Mouse (Mus musculus) limb, embryonic 14.5 days (tissue): ENCODE results near the gene Ercc2. TPM values are rescaled to one million over a fixed set of nuclear protein-coding genes. Genes with fewer than 3 reads are reported as not detected.

Source experiments
- ATAC-seq: fragments of 200-750 bp; cut with Nextera tagmentation; 2 replicates; pipeline ENCODE4 v1.8.0; 2017; ENCODE audit warnings: low read depth, moderate number of reproducible peaks, moderate TSS enrichment; ENCODE audit not compliant: low FRiP score
- DNase-seq: peaks from one replicate; pipeline ENCODE4 v3.0.0-alpha.2; 2015; ENCODE audit warnings: low spot score
- H3K27ac ChIP-seq: fragments of 300-500 bp; sonication (generic); replicated peaks from 2 replicates; pipeline ENCODE4 v1.5.1; 2014; ENCODE audit warnings: low read depth, mild to moderate bottlenecking, low read length, moderate library complexity, mixed read lengths
- H3K27me3 ChIP-seq: fragments of 300-500 bp; sonication (generic); 2 replicates; pipeline ENCODE4 v1.6.1; 2014; ENCODE audit warnings: low read length, mixed read lengths; ENCODE audit not compliant: control insufficient read depth, insufficient read depth
- H3K36me3 ChIP-seq: fragments of 300-500 bp; sonication (generic); 2 replicates; pipeline ENCODE4 v1.6.1; 2014; ENCODE audit warnings: mild to moderate bottlenecking, low read length, moderate library complexity, mixed read lengths; ENCODE audit not compliant: control insufficient read depth, insufficient read depth
- H3K4me1 ChIP-seq: fragments of 300-500 bp; sonication (generic); 2 replicates; pipeline ENCODE4 v1.6.1; 2014; ENCODE audit warnings: antibody characterized with exemption, low read length, mixed read lengths; ENCODE audit not compliant: control insufficient read depth, insufficient read depth
- H3K4me2 ChIP-seq: fragments of 300-500 bp; sonication (generic); replicated peaks from 2 replicates; pipeline ENCODE4 v1.6.1; 2014; ENCODE audit warnings: low read depth, mild to moderate bottlenecking, low read length, moderate library complexity; ENCODE audit not compliant: severe bottlenecking
- H3K4me3 ChIP-seq: fragments of 300-500 bp; sonication (generic); replicated peaks from 2 replicates; pipeline ENCODE4 v1.5.1; 2014; ENCODE audit warnings: low read length
- H3K9ac ChIP-seq: fragments of 300-500 bp; sonication (generic); 2 replicates; pipeline ENCODE4 v1.6.1; 2014; ENCODE audit warnings: mild to moderate bottlenecking, low read depth, low read length, moderate library complexity; ENCODE audit not compliant: severe bottlenecking
- H3K9me3 ChIP-seq: fragments of 300-500 bp; sonication (generic); 2 replicates; pipeline ENCODE4 v1.6.1; 2016; ENCODE audit warnings: low read length; ENCODE audit not compliant: control insufficient read depth
- POLR2A ChIP-seq: fragments of 200-500 bp; IDR thresholded peaks from 2 replicates; pipeline ENCODE4 v1.8.0; 2012; ENCODE audit warnings: inconsistent platforms, mild to moderate bottlenecking, moderate library complexity, borderline replicate concordance; ENCODE audit not compliant: insufficient read depth, insufficient read length; ENCODE audit errors: extremely low read depth
- WGBS: fragments of 180-500 bp; shearing (Covaris S2); extraction: QIAGEN DNeasy Blood & Tissue Kit; methylation state at CpG from one replicate; pipeline ENCODE4 v1.1.7; 2014; 5-methylcytosine and 5-hydroxymethylcytosine counted together
- polyA plus RNA-seq, 2 experiments: library from polyadenylated mRNA; depleted of rRNA in 1 of 2; stranded (reverse) in 1 of 2; unstranded in 1 of 2; fragments of >200 nt; fragmentation: Nextera tagmentation in 1 of 2; extraction: Ambion mirVana in 1 of 2; gene quantifications; 2 replicates each; pipeline versions ENCODE4 v1.2.1 to v1.2.3; 2012 to 2014

The Ercc2 gene
- polyA plus RNA-seq, 2 experiments, result 11.3 to 58.1 TPM

GRCm38 (mm10) chr7:19338596-19338995, 43.2 kb upstream of the Ercc2 start:
- Histone ChIP-seq H3K9me3 (no peaks in the 10 kb centered on the region), H3K4me3 (no peak overlapping the region), H3K4me1 (peaks cover 12% of the 10 kb centered on the region; the same call in 1 of the 2 replicates), H3K36me3 (no peaks in the 10 kb centered on the region), H3K27me3 (peaks cover 7% of the 10 kb centered on the region; the same call in 1 of the 2 replicates), H3K4me2 (no peak overlapping the region), H3K9ac (no peak overlapping the region), H3K27ac (no peak overlapping the region)
- DNase-seq, result no peak
- TF ChIP-seq POLR2A, result no peak
- ATAC-seq, result no peak
- 65% methylated on average over 7 of the region's 7 CpGs for WGBS

GRCm38 (mm10) chr7:19341250-19341649, 40.6 kb upstream of the Ercc2 start:
- ATAC-seq (no peak), DNase-seq (no peak)
- Histone ChIP-seq H3K4me3 (peak overlapping the region; percentile 46), H3K27ac (no peak overlapping the region), H3K4me1 (peaks cover 23% of the 10 kb centered on the region), H3K36me3 (no peaks in the 10 kb centered on the region; the same call in 1 of the 2 replicates), H3K4me2 (peak overlapping the region; percentile 91), H3K9ac (no peak overlapping the region), H3K9me3 (no peaks in the 10 kb centered on the region), H3K27me3 (peaks cover 7% of the 10 kb centered on the region; the same call in 1 of the 2 replicates)
- TF ChIP-seq POLR2A, result no peak
- WGBS, result 11% methylated on average over 10 of the region's 10 CpGs

- Histone ChIP-seq H3K27ac (no peak overlapping the region), H3K27me3 (peaks cover 7% of the 10 kb centered on the region; the same call in 1 of the 2 replicates), H3K4me2 (peak overlapping the region; percentile 91), H3K4me1 (peaks cover 23% of the 10 kb centered on the region), H3K36me3 (peaks cover 1% of the 10 kb centered on the region; the same call in 1 of the 2 replicates), H3K4me3 (peak overlapping the region; percentile 46), H3K9ac (peak overlapping the region; percentile 55), H3K9me3 (no peaks in the 10 kb centered on the region)
- ATAC-seq (peak; percentile 9; the same call in 1 of the 2 replicates), DNase-seq (no peak)
- no peak for TF ChIP-seq POLR2A
- WGBS, result 1% methylated on average over 39 of the region's 41 CpGs
These were observed 39.9 kb upstream of the Ercc2 start for GRCm38 (mm10) chr7:19341761-19342409.

GRCm38 (mm10) chr7:19342481-19343027, 39.3 kb upstream of the Ercc2 start:
- peaks cover 3% of the 10 kb centered on the region; the same call in 1 of the 2 replicates for H3K36me3 ChIP-seq
- H3K9ac ChIP-seq, result peak overlapping the region; percentile 55
- no peak for TF ChIP-seq POLR2A
- H3K4me2 ChIP-seq, result peak overlapping the region; percentile 91
- peak overlapping the region; percentile 46 for H3K4me3 ChIP-seq
- peaks cover 7% of the 10 kb centered on the region; the same call in 1 of the 2 replicates for H3K27me3 ChIP-seq
- no peak overlapping the region for H3K27ac ChIP-seq
- H3K4me1 ChIP-seq, result peaks cover 23% of the 10 kb centered on the region
- under 1% methylated on average over 27 of the region's 27 CpGs for WGBS
- DNase-seq (peak; percentile 83), ATAC-seq (peak; percentile 9; the same call in 1 of the 2 replicates)
- no peaks in the 10 kb centered on the region for H3K9me3 ChIP-seq

- H3K27me3 ChIP-seq, result peaks cover 7% of the 10 kb centered on the region; the same call in 1 of the 2 replicates
- H3K4me1 ChIP-seq, result peaks cover 23% of the 10 kb centered on the region
- H3K4me2 ChIP-seq, result no peak overlapping the region
- no peak overlapping the region for H3K9ac ChIP-seq
- no peak for ATAC-seq
- H3K27ac ChIP-seq, result no peak overlapping the region
- DNase-seq, result peak; percentile 86
- TF ChIP-seq POLR2A, result no peak
- 1% methylated on average over 11 of the region's 11 CpGs for WGBS
- no peak overlapping the region for H3K4me3 ChIP-seq
- no peaks in the 10 kb centered on the region for H3K9me3 ChIP-seq
- H3K36me3 ChIP-seq, result peaks cover 9% of the 10 kb centered on the region
These were observed 38.5 kb upstream of the Ercc2 start for GRCm38 (mm10) chr7:19343210-19343808.
